ENCODE assay signal across 10 mouse cellular contexts in genomic region chr2:35640576-35640975, GRCm38 (mm10).
DNase-seq lines count a peak whose midpoint lies in the region; ATAC-seq and TF ChIP-seq lines count a peak whose summit lies in the region.
"Had no signal": no experiment of that assay in that cellular context is flagged by ENCODE, and none has a peak within 500 bp of the region (broad histone marks: within the 10 kb centered on the region; RNA-seq: fewer than 3 reads in every experiment).

No protein-coding gene starts in this region.

- no peak for TF ChIP-seq POLR2A in heart, adult 2 months (IDR thresholded peaks at IDR 0.05; ENCODE audit: insufficient read depth, low read depth, low read length)

- H3K27ac ChIP-seq in heart, adult 2 months, result peak overlapping the region; percentile 23
- no peak overlapping the region for H3K27ac ChIP-seq in heart, embryonic 11.5 days (ENCODE audit: low read depth, low read length)
- H3K27ac ChIP-seq in liver, embryonic 12.5 days, result no peak overlapping the region
- H3K27ac ChIP-seq: embryonic facial prominence, embryonic 12.5 days had no signal

- TF ChIP-seq EP300 in heart, adult 2 months (IDR thresholded peaks at IDR 0.05; ENCODE audit: insufficient read depth, low read depth, low read length), result no peak

- no peaks in the 10 kb centered on the region for H3K36me3 ChIP-seq in heart, adult 2 months (ENCODE audit: control insufficient read depth, insufficient read depth, low read length)
- peaks cover 14% of the 10 kb centered on the region for H3K36me3 ChIP-seq in heart, embryonic 11.5 days (ENCODE audit: control insufficient read depth, insufficient read depth, low read length)
- no peaks in the 10 kb centered on the region for H3K36me3 ChIP-seq in liver, embryonic 12.5 days

- no peak overlapping the region for H3K4me2 ChIP-seq in heart, embryonic 11.5 days
- no peak overlapping the region for H3K4me2 ChIP-seq in liver, embryonic 12.5 days
- H3K4me2 ChIP-seq: embryonic facial prominence, embryonic 12.5 days had no signal

- 18% methylated on average over 13 of the region's 13 CpGs for WGBS in heart, adult 2 months
- WGBS in heart, embryonic 11.5 days (ENCODE audit: insufficient replicate concordance), result 70% methylated on average over 13 of the region's 13 CpGs
- 73% methylated on average over 13 of the region's 13 CpGs for WGBS in liver, embryonic 12.5 days (ENCODE audit: insufficient replicate concordance)

- H3K4me3 ChIP-seq in heart, adult 2 months, result no peak overlapping the region
- H3K4me3 ChIP-seq in heart, embryonic 11.5 days (ENCODE audit: low read depth, low read length), result no peak overlapping the region
- H3K4me3 ChIP-seq in liver, embryonic 12.5 days, result no peak overlapping the region
- H3K4me3 ChIP-seq: embryonic facial prominence, embryonic 12.5 days had no signal

- H3K9me3 ChIP-seq in heart, embryonic 11.5 days (replicated peaks; ENCODE audit: control insufficient read depth, low read length), result no peaks in the 10 kb centered on the region
- H3K9me3 ChIP-seq in liver, embryonic 12.5 days (replicated peaks), result no peaks in the 10 kb centered on the region
- H3K9me3 ChIP-seq: embryonic facial prominence, embryonic 12.5 days had no signal

- H3K27me3 ChIP-seq in heart, adult 2 months (ENCODE audit: control insufficient read depth, insufficient read depth, low read length), result no peaks in the 10 kb centered on the region
- no peaks in the 10 kb centered on the region for H3K27me3 ChIP-seq in heart, embryonic 11.5 days (ENCODE audit: control insufficient read depth, insufficient read depth, low read length)
- H3K27me3 ChIP-seq in liver, embryonic 12.5 days (replicated peaks), result no peaks in the 10 kb centered on the region
- H3K27me3 ChIP-seq: CH12.LX; embryonic facial prominence, embryonic 12.5 days had no signal

- TF ChIP-seq CTCF in heart, adult 2 months (IDR thresholded peaks at IDR 0.05), result no peak

- intact Hi-C loops in heart, adult 2 months (cut with DNase I), result loop anchor here (2.0 kb wide), 2 partner anchors 28 to 96 kb away; no protein-coding TSS in a partner anchor

- peak; percentile 57 to 62 for DNase-seq in heart, adult 2 months
- peak; percentile 66 to 72 for DNase-seq in frontal cortex, postnatal 10 days (ENCODE audit: low spot score in 2 of 2)
- DNase-seq in layer of hippocampus, postnatal 10 days (ENCODE audit: low spot score in 2 of 2), result peak; percentile 51 to 58
- DNase-seq in ovary, postnatal 36 days (ENCODE audit: low spot score), result peak; percentile 55
- no peak for DNase-seq in retina, embryonic 14.5 days (ENCODE audit: low spot score)

- H3K9ac ChIP-seq in heart, adult 2 months (ENCODE audit: low read depth, low read length), result no peak overlapping the region
- no peak overlapping the region for H3K9ac ChIP-seq in heart, embryonic 11.5 days (ENCODE audit: low read depth, low read length)
- H3K9ac ChIP-seq in liver, embryonic 12.5 days, result no peak overlapping the region
- H3K9ac ChIP-seq: embryonic facial prominence, embryonic 12.5 days had no signal

- H3K79me2 ChIP-seq in heart, adult 2 months (replicated peaks; ENCODE audit: control insufficient read depth, insufficient read depth, low read length), result peaks cover 7% of the 10 kb centered on the region; the same call in 1 of the 2 replicates

- peaks cover 15% of the 10 kb centered on the region for H3K4me1 ChIP-seq in heart, adult 2 months (ENCODE audit: control insufficient read depth, insufficient read depth, low read length)
- peaks cover 11% of the 10 kb centered on the region; the same call in 1 of the 2 replicates for H3K4me1 ChIP-seq in heart, embryonic 11.5 days (ENCODE audit: control insufficient read depth, insufficient read depth, low read length)
- no peaks in the 10 kb centered on the region for H3K4me1 ChIP-seq in liver, embryonic 12.5 days

- ATAC-seq in heart, embryonic 11.5 days (replicated peaks; ENCODE audit: insufficient number of reproducible peaks, low FRiP score, low TSS enrichment), result no peak
- no peak for ATAC-seq in megakaryocyte, adult 5-6 weeks (ENCODE audit: poor library complexity, severe bottlenecking)
- ATAC-seq in liver, embryonic 12.5 days, result no peak
